Mouse (Mus musculus): ENCODE results near the gene B230217C12Rik. TPM values are rescaled to one million over a fixed set of nuclear protein-coding genes. Genes with fewer than 3 reads are reported as not detected.

The B230217C12Rik gene
- polyA plus RNA-seq, 1 experiment from 2014 or later = 38.2 TPM

DNA sequence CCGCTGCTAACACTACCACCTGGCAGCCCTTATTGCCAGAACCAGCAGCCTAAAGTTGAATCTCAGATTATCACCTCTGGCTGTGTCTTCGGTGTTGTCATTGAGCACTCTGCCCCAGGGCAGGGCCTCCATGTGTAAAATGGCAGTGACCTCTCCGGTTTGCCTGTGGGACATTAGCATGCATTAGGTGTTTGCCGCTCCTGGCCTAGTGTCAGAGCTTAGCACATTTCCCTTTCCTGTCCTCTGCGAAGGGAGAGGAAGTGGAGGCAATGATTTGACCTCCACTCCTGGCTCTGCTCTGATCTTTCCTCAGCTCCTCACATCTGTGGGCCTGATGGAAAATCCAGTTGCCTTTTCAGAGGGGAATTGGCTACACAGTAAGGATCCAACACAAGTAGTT, 20.7 kb upstream of the B230217C12Rik start:
- no peak overlapping the region for H3K27ac ChIP-seq (ENCODE audit: low read depth, low read length)

DNA sequence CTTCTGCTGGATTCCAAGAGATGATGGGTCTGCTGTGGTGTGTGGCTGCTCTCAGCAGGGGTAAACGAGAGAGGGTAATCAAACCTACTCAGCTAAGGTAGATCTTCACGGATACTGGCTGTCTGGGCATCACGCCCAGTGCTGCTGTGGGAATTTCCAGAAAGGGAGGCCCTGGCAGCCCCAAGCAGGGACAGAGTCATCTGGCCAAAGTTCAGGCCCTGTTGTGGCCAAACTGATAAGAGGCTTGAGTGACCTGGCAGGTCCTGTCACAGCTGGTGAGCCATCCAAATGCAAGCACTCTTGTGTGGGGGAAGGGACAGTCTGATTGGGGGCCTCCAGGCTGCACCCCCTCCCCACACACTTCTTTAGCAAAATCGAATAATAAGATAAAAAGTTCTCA, 19.7 kb upstream of the B230217C12Rik start:
- peaks cover 14% of the 10 kb centered on the region for H3K36me3 ChIP-seq (ENCODE audit: control insufficient read depth, insufficient read depth, low read length)
- H3K9ac ChIP-seq (ENCODE audit: low read depth, low read length) = no peak overlapping the region
- H3K4me2 ChIP-seq (ENCODE audit: low read length) = no peak overlapping the region
- no peaks in the 10 kb centered on the region for H3K27me3 ChIP-seq (replicated peaks; ENCODE audit: control insufficient read depth, insufficient read depth, low read length)
- no peak overlapping the region for H3K27ac ChIP-seq (ENCODE audit: low read depth, low read length)
- H3K4me3 ChIP-seq (ENCODE audit: low read length) = no peak overlapping the region
- 52% methylated on average over 4 of the region's 4 CpGs for WGBS
- peaks cover 23% of the 10 kb centered on the region for H3K4me1 ChIP-seq (ENCODE audit: control insufficient read depth, insufficient read depth, low read depth, low read length)
- ATAC-seq = no peak
- H3K9me3 ChIP-seq (ENCODE audit: control insufficient read depth, low read length) = no peaks in the 10 kb centered on the region

More for the DNA sequence above, 20.7 kb upstream of the B230217C12Rik start:
- Histone ChIP-seq H3K9ac (ENCODE audit: low read depth, low read length) (no peak overlapping the region), H3K36me3 (ENCODE audit: control insufficient read depth, insufficient read depth, low read length) (peaks cover 10% of the 10 kb centered on the region), H3K27me3 (replicated peaks; ENCODE audit: control insufficient read depth, insufficient read depth, low read length) (no peaks in the 10 kb centered on the region), H3K4me1 (ENCODE audit: control insufficient read depth, insufficient read depth, low read depth, low read length) (peaks cover 23% of the 10 kb centered on the region), H3K9me3 (ENCODE audit: control insufficient read depth, low read length) (no peaks in the 10 kb centered on the region), H3K4me3 (ENCODE audit: low read length) (no peak overlapping the region), H3K4me2 (ENCODE audit: low read length) (no peak overlapping the region)
- WGBS = 76% methylated on average over 5 of the region's 5 CpGs
- ATAC-seq = no peak

DNA sequence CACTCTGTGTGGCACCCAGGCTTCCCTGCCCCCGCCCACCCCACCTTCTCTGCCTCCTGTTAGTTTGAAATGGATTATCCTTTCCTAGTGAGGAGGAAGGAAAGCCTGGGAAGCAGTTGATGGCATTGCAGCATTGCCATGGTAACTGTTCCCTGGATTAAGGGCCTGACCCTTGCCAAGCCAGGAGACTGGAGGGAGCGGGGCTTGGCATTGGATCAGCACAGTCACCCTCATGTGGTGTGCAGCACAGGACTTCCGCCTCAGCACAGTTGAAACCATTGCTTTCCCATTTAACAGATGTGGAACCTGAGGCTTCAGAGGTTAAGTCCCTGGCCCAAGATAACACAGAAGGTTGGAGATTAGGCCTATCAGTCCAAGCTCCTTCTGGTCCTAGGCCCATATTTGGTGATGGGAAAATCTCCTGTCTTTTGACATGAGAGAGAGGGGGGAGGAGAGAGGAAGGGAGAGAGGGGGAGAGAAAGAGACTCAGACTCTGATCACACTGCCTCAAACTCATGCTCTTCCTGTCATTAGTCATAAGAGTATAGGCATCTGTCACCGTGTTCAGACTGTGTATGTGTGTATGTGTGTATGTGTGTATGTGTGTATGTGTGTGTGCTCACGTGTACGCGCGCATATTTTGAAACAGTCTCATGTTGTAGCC, 19.0 kb upstream of the B230217C12Rik start:
- Histone ChIP-seq H3K36me3 (ENCODE audit: control insufficient read depth, insufficient read depth, low read length) (peaks cover 16% of the 10 kb centered on the region), H3K9me3 (ENCODE audit: control insufficient read depth, low read length) (no peaks in the 10 kb centered on the region), H3K27ac (ENCODE audit: low read depth, low read length) (no peak overlapping the region), H3K4me1 (ENCODE audit: control insufficient read depth, insufficient read depth, low read depth, low read length) (peaks cover 23% of the 10 kb centered on the region), H3K4me2 (ENCODE audit: low read length) (no peak overlapping the region), H3K27me3 (replicated peaks; ENCODE audit: control insufficient read depth, insufficient read depth, low read length) (no peaks in the 10 kb centered on the region), H3K4me3 (ENCODE audit: low read length) (no peak overlapping the region), H3K9ac (ENCODE audit: low read depth, low read length) (no peak overlapping the region)
- WGBS = 89% methylated on average over 8 of the region's 8 CpGs
- ATAC-seq = no peak

DNA sequence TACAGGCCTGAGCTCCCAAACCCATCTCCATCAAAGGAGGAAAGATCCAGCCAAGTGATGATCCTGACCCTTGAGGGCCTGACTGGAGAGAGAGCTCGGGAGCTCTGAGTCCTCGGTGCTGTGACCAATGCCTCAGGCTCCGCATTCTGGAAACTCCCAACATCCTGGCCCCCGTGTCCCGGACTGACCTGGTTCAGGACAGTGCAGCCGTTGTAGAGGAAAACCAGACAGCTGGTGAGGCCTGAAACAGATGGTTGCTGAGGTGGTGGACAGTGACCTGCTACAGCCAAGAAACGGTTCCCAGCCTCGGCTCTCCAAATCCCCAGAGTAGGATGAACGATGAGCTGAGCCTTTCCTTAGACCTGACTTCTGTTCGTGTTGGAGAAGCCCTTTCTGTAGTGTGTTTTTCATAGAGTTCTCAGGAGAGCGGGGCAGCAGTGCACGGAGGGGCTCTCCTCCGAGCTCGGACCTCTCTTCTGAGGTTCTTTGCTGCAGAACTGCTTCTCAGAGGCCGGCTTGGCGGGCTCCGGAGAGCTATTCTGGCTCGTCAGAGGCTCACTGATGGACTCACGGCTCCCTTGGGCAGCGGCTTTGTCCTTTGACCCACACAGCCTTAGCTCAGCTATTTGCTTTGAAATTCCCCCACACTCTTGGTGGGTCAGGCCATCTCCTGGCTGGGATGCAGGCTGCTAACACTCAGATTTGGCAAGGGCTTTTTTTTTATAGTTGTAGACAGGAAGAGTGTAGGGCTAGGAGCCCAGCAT, 17.6 kb upstream of the B230217C12Rik start:
- no peak overlapping the region for H3K4me3 ChIP-seq (ENCODE audit: low read length)
- peaks cover 17% of the 10 kb centered on the region for H3K4me1 ChIP-seq (ENCODE audit: control insufficient read depth, insufficient read depth, low read depth, low read length)
- ATAC-seq = no peak
- no peak overlapping the region for H3K9ac ChIP-seq (ENCODE audit: low read depth, low read length)
- 76% methylated on average over 20 of the region's 20 CpGs for WGBS
- H3K27ac ChIP-seq (ENCODE audit: low read depth, low read length) = no peak overlapping the region
- H3K27me3 ChIP-seq (replicated peaks; ENCODE audit: control insufficient read depth, insufficient read depth, low read length) = no peaks in the 10 kb centered on the region
- H3K4me2 ChIP-seq (ENCODE audit: low read length) = no peak overlapping the region
- H3K36me3 ChIP-seq (ENCODE audit: control insufficient read depth, insufficient read depth, low read length) = peaks cover 26% of the 10 kb centered on the region
- no peaks in the 10 kb centered on the region for H3K9me3 ChIP-seq (ENCODE audit: control insufficient read depth, low read length)

DNA sequence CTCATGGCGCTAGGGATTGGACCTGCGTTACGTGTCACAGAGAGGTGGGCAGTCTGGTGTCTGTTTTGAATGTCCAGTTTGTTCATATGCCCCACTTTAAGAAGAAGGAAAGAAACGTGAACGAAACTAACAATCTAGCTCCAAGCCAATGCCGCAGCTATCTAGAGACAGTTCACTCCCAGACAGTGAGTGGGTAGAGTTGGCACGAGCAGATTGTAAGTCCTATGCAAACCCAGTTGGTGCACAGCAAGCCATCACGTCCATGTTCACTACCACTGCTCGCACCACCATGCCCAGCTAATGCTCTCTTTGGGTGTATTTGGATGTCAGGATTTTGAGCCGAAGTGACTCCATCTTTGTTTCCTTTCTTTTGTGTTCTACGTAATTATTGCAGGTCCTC, 16.4 kb upstream of the B230217C12Rik start:
- H3K4me3 ChIP-seq (ENCODE audit: low read length) = no peak overlapping the region
- WGBS = 96% methylated on average over 11 of the region's 11 CpGs
- ATAC-seq = no peak
- H3K36me3 ChIP-seq (ENCODE audit: control insufficient read depth, insufficient read depth, low read length) = peaks cover 26% of the 10 kb centered on the region
- no peak overlapping the region for H3K27ac ChIP-seq (ENCODE audit: low read depth, low read length)
- H3K4me1 ChIP-seq (ENCODE audit: control insufficient read depth, insufficient read depth, low read depth, low read length) = peaks cover 9% of the 10 kb centered on the region; the same call in 1 of the 2 replicates
- no peak overlapping the region for H3K9ac ChIP-seq (ENCODE audit: low read depth, low read length)
- H3K27me3 ChIP-seq (replicated peaks; ENCODE audit: control insufficient read depth, insufficient read depth, low read length) = no peaks in the 10 kb centered on the region
- H3K4me2 ChIP-seq (ENCODE audit: low read length) = no peak overlapping the region
- no peaks in the 10 kb centered on the region for H3K9me3 ChIP-seq (ENCODE audit: control insufficient read depth, low read length)

DNA sequence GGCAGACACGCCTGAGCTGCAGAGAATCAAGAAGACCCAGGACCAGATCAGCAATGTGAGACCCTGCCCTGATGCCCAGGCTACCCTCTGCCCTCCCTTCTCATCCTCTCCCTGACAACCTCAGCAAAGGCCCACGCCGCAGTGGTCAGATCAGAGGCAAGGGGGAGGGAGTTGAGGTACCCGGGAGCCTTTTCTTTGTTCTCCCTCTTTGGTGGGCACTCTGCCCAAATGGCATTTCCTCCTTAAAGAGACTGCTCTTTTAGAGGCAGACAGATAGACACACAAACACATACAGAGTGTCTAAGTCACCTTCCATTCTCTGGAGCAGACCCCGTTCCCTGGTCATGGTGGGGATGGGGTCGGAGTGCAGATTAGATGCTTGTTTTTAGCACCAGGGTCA, 15.7 kb upstream of the B230217C12Rik start:
- no peaks in the 10 kb centered on the region for H3K27me3 ChIP-seq (replicated peaks; ENCODE audit: control insufficient read depth, insufficient read depth, low read length)
- peaks cover 6% of the 10 kb centered on the region; the same call in 1 of the 2 replicates for H3K4me1 ChIP-seq (ENCODE audit: control insufficient read depth, insufficient read depth, low read depth, low read length)
- 60% methylated on average over 6 of the region's 6 CpGs for WGBS
- no peak overlapping the region for H3K4me3 ChIP-seq (ENCODE audit: low read length)
- H3K4me2 ChIP-seq (ENCODE audit: low read length) = no peak overlapping the region
- peak; percentile 31; the same call in 1 of the 2 replicates for ATAC-seq
- H3K36me3 ChIP-seq (ENCODE audit: control insufficient read depth, insufficient read depth, low read length) = peaks cover 22% of the 10 kb centered on the region
- no peak overlapping the region for H3K9ac ChIP-seq (ENCODE audit: low read depth, low read length)
- no peaks in the 10 kb centered on the region for H3K9me3 ChIP-seq (ENCODE audit: control insufficient read depth, low read length)
- H3K27ac ChIP-seq (ENCODE audit: low read depth, low read length) = peak overlapping the region; percentile 30

DNA sequence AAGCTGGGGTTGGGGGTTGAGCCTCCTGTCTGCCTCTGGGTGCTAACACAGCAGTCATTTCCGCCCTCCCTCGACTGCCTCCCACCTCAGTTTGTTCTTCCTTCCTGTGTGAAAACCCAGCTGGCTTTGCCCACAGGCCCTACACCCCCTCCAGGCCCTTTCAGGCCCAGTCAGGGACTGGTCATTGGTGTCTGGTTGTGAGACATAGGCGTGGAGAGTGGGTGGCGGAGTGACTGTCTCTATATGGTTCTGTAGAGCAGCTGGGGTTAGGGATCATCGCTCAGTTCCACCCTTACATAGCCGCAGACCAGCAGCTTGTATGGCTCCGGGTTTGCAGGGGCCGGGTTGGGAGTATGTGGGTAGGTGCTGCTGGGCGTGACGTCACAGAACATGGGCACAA, 15.3 kb upstream of the B230217C12Rik start:
- Histone ChIP-seq H3K4me3 (ENCODE audit: low read length) (no peak overlapping the region), H3K9ac (ENCODE audit: low read depth, low read length) (no peak overlapping the region), H3K9me3 (ENCODE audit: control insufficient read depth, low read length) (no peaks in the 10 kb centered on the region), H3K4me1 (ENCODE audit: control insufficient read depth, insufficient read depth, low read depth, low read length) (peaks cover 5% of the 10 kb centered on the region; the same call in 1 of the 2 replicates), H3K27ac (ENCODE audit: low read depth, low read length) (peak overlapping the region; percentile 30), H3K4me2 (ENCODE audit: low read length) (no peak overlapping the region), H3K36me3 (ENCODE audit: control insufficient read depth, insufficient read depth, low read length) (peaks cover 22% of the 10 kb centered on the region), H3K27me3 (replicated peaks; ENCODE audit: control insufficient read depth, insufficient read depth, low read length) (no peaks in the 10 kb centered on the region)
- peak; percentile 37 for ATAC-seq
- WGBS = 86% methylated on average over 10 of the region's 10 CpGs

DNA sequence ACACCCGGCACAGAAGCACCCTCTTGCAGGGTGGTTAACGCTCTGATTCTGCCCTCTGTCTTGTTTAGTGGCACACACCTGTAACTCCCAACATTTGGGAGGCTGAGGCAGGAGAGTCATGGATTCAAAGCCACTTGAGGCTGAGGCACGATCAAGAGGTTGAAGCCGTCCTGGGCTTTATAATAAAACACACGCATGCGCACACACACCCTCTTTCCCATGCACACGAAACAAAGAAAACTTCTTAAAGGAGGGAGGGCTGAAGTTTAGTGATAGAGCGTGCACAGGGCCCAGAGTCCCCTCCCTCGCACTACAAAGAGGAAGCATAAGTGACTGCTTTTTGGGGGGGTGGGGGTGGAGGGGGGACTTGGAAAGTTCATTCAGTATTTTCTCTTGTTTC, 14.6 kb upstream of the B230217C12Rik start:
- no peak for ATAC-seq
- Histone ChIP-seq H3K9me3 (ENCODE audit: control insufficient read depth, low read length) (no peaks in the 10 kb centered on the region), H3K36me3 (ENCODE audit: control insufficient read depth, insufficient read depth, low read length) (peaks cover 22% of the 10 kb centered on the region), H3K4me2 (ENCODE audit: low read length) (no peak overlapping the region), H3K4me1 (ENCODE audit: control insufficient read depth, insufficient read depth, low read depth, low read length) (peaks cover 3% of the 10 kb centered on the region; the same call in 1 of the 2 replicates), H3K9ac (ENCODE audit: low read depth, low read length) (no peak overlapping the region), H3K27ac (ENCODE audit: low read depth, low read length) (no peak overlapping the region), H3K4me3 (ENCODE audit: low read length) (no peak overlapping the region), H3K27me3 (replicated peaks; ENCODE audit: control insufficient read depth, insufficient read depth, low read length) (no peaks in the 10 kb centered on the region)
- WGBS = 82% methylated on average over 9 of the region's 9 CpGs

DNA sequence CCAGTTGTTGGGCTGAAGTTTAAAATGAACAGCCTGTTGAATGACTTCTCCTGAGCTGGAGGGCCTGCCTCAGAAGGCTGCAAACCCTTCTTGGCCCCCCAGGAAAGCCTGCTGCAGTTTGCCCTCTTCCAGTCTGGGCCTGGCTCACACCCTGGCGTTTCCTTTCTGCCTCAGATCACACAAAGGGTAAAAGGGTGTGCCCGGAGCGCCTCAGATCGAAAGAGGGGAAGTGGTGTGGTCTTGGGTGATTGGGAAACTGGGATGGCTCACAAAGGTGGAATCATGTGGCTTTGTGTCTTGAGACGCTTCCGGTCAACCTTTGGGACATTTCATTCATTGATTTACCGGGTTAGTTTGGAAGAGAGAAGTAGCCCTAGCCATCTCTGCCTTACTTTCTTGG, 14.2 kb upstream of the B230217C12Rik start:
- no peak overlapping the region for H3K27ac ChIP-seq (ENCODE audit: low read depth, low read length)
- no peaks in the 10 kb centered on the region for H3K9me3 ChIP-seq (ENCODE audit: control insufficient read depth, low read length)
- H3K27me3 ChIP-seq (replicated peaks; ENCODE audit: control insufficient read depth, insufficient read depth, low read length) = no peaks in the 10 kb centered on the region
- no peaks in the 10 kb centered on the region; the same call in 1 of the 2 replicates for H3K4me1 ChIP-seq (ENCODE audit: control insufficient read depth, insufficient read depth, low read depth, low read length)
- no peak overlapping the region for H3K4me2 ChIP-seq (ENCODE audit: low read length)
- 72% methylated on average over 7 of the region's 7 CpGs for WGBS
- no peak overlapping the region for H3K4me3 ChIP-seq (ENCODE audit: low read length)
- no peak for ATAC-seq
- peaks cover 22% of the 10 kb centered on the region for H3K36me3 ChIP-seq (ENCODE audit: control insufficient read depth, insufficient read depth, low read length)
- no peak overlapping the region for H3K9ac ChIP-seq (ENCODE audit: low read depth, low read length)
